Mouse (Mus musculus) heart, adult 2 months (tissue): ENCODE results near the gene Tspan14.

Experiments used
- CTCF ChIP-seq: fragments of 200-600 bp; IDR thresholded peaks from 2 replicates; pipeline ENCODE4 v1.8.1; 2022; ENCODE audit warnings: antibody characterized with exemption, mild to moderate bottlenecking, moderate library complexity
- POLR2A ChIP-seq: fragments of 200-500 bp; IDR thresholded peaks from 2 replicates; pipeline ENCODE4 v1.6.1; 2011; ENCODE audit warnings: mild to moderate bottlenecking, low read depth, low read length, control low read depth; ENCODE audit not compliant: insufficient read depth

- no peak for TF ChIP-seq CTCF
- no peak for TF ChIP-seq POLR2A
These were observed 24.2 kb downstream of the Tspan14 start for GRCm38 (mm10) chr14:40942429-40942828.
